Mouse (Mus musculus) heart, embryonic 11.5 days (tissue): ENCODE measurements around the gene Ociad1. TPM values are rescaled to one million over a fixed set of nuclear protein-coding genes. Genes with fewer than 3 reads are reported as not detected.

Experiments
- ATAC-seq: fragments of 200-750 bp; cut with Nextera tagmentation; replicated peaks from 2 replicates; pipeline ENCODE4 v1.8.0; 2017; ENCODE audit warnings: moderate library complexity; ENCODE audit not compliant: insufficient number of reproducible peaks, low FRiP score, low TSS enrichment
- H3K27ac ChIP-seq: fragments of 300-500 bp; sonication (generic); 2 replicates; pipeline ENCODE4 v1.5.1; 2014; ENCODE audit warnings: mild to moderate bottlenecking, low read depth, low read length
- H3K27me3 ChIP-seq: fragments of 300-500 bp; sonication (generic); 2 replicates; pipeline ENCODE4 v1.6.1; 2014; ENCODE audit warnings: mild to moderate bottlenecking, low read length, mixed read lengths; ENCODE audit not compliant: control insufficient read depth, insufficient read depth
- H3K36me3 ChIP-seq: fragments of 300-500 bp; sonication (generic); 2 replicates; pipeline ENCODE4 v1.6.1; 2014; ENCODE audit warnings: mild to moderate bottlenecking, low read length, moderate library complexity, mixed read lengths; ENCODE audit not compliant: control insufficient read depth, insufficient read depth
- H3K4me1 ChIP-seq: fragments of 300-500 bp; sonication (generic); 2 replicates; pipeline ENCODE4 v1.6.1; 2014; ENCODE audit warnings: low read length; ENCODE audit not compliant: control insufficient read depth, insufficient read depth
- H3K4me2 ChIP-seq: fragments of 300-500 bp; sonication (generic); 2 replicates; pipeline ENCODE4 v1.6.1; 2014; ENCODE audit warnings: mild to moderate bottlenecking, moderate library complexity
- H3K4me3 ChIP-seq: fragments of 300-500 bp; sonication (generic); 2 replicates; pipeline ENCODE4 v1.5.1; 2014; ENCODE audit warnings: low read depth, low read length
- H3K9ac ChIP-seq: fragments of 300-500 bp; sonication (generic); 2 replicates; pipeline ENCODE4 v1.6.1; 2014; ENCODE audit warnings: mild to moderate bottlenecking, low read depth, low read length, moderate library complexity
- H3K9me3 ChIP-seq: fragments of 300-500 bp; sonication (generic); replicated peaks from 2 replicates; pipeline ENCODE4 v1.6.1; 2016; ENCODE audit warnings: low read length; ENCODE audit not compliant: control insufficient read depth
- WGBS: fragments of 180-500 bp; shearing (Covaris S2); extraction: QIAGEN DNeasy Blood & Tissue Kit; methylation state at CpG from one replicate; pipeline ENCODE4 v1.1.7; 2014; ENCODE audit not compliant: insufficient replicate concordance; 5-methylcytosine and 5-hydroxymethylcytosine counted together
- polyA plus RNA-seq: library from polyadenylated mRNA; unstranded; fragments of >200 nt; fragmentation: Nextera tagmentation; extraction: Ambion mirVana; gene quantifications from 2 replicates; pipeline ENCODE4 v1.2.1, GENCODE M21; 2014

Gene Ociad1
- polyA plus RNA-seq, 1 experiment from 2014 or later = 156 TPM

GRCm38 (mm10) chr5:73293458-73293827 lies 859 bp downstream of the Ociad1 start:
- Histone ChIP-seq H3K9me3 (no peaks in the 10 kb centered on the region), H3K4me3 (peak overlapping the region; percentile 98), H3K9ac (peak overlapping the region; percentile 97), H3K36me3 (peaks cover 11% of the 10 kb centered on the region), H3K27me3 (no peaks in the 10 kb centered on the region), H3K4me2 (peak overlapping the region; percentile 85), H3K4me1 (0 out of 2 replicates have a peak, but pooled peaks cover 3% of the 10 kb centered on the region), H3K27ac (peak overlapping the region; percentile 94; the same call in 1 of the 2 replicates)
- ATAC-seq = no peak
- WGBS = 9% methylated on average over 8 of the region's 8 CpGs

DNA sequence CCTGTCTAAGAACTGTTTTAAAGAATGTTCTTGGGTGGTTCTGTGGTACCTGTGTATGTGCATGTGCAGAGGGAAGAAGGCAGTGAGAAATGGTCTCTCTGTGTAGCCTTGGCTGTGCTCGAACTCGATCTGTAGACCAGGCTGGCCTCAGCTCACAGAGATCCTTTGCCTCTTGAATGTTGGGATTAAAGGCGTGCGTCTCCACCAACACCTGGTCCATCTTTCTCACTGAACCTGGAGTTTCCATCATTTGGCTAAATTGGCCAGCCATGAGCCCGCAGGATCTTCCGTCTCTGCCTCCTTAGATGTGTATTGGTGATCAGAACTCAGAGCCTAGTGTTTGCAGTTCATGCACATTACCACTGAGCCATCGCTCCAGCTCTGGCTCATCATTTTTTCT lies 2.4 kb downstream of the Ociad1 start:
- WGBS = 95% methylated on average over 7 of the region's 7 CpGs
- Histone ChIP-seq H3K27me3 (no peaks in the 10 kb centered on the region), H3K4me1 (0 out of 2 replicates have a peak, but pooled peaks cover 3% of the 10 kb centered on the region), H3K4me3 (no peak overlapping the region), H3K9ac (no peak overlapping the region), H3K27ac (no peak overlapping the region), H3K36me3 (peaks cover 12% of the 10 kb centered on the region), H3K4me2 (no peak overlapping the region), H3K9me3 (no peaks in the 10 kb centered on the region)
- no peak for ATAC-seq

- ATAC-seq = no peak
- H3K4me1 ChIP-seq = 0 out of 2 replicates have a peak, but pooled peaks cover 3% of the 10 kb centered on the region
- H3K4me3 ChIP-seq = no peak overlapping the region
- 91% methylated on average over 4 of the region's 4 CpGs for WGBS
- H3K27me3 ChIP-seq = no peaks in the 10 kb centered on the region
- no peak overlapping the region for H3K27ac ChIP-seq
- H3K9ac ChIP-seq = no peak overlapping the region
- no peak overlapping the region for H3K4me2 ChIP-seq
- H3K36me3 ChIP-seq = peaks cover 15% of the 10 kb centered on the region
- H3K9me3 ChIP-seq = no peaks in the 10 kb centered on the region
These were observed 3.3 kb downstream of the Ociad1 start for GRCm38 (mm10) chr5:73295916-73296315.

- Histone ChIP-seq H3K4me2 (no peak overlapping the region), H3K9me3 (no peaks in the 10 kb centered on the region), H3K27ac (no peak overlapping the region), H3K36me3 (peaks cover 36% of the 10 kb centered on the region), H3K4me3 (no peak overlapping the region), H3K9ac (no peak overlapping the region), H3K4me1 (no peaks in the 10 kb centered on the region), H3K27me3 (no peaks in the 10 kb centered on the region)
- WGBS = 89% methylated on average over 7 of the region's 7 CpGs
- ATAC-seq = no peak
These were observed 9.2 kb downstream of the Ociad1 start for GRCm38 (mm10) chr5:73301601-73302307.

DNA sequence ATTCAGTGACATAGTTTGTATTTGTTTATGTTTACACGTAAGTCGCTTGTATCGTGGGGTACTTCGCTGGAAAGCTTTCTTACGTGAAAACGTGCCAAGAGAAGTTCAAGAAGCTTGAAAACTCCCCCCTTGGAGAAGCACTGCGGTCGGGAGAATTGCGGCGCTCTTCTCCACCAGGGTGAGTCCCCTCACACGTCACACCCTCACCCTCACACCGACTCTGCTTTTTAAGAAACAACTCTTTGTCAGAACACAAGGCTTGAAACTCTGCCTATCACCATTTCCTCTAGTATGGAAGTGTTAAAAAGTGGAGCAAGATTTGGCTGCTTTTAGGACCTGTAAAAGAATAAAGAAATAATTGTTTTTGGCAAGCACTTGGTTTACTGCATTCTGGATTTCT lies 11.9 kb downstream of the Ociad1 start:
- no peaks in the 10 kb centered on the region for H3K9me3 ChIP-seq
- H3K36me3 ChIP-seq = peaks cover 41% of the 10 kb centered on the region
- no peak overlapping the region for H3K27ac ChIP-seq
- H3K4me2 ChIP-seq = no peak overlapping the region
- no peak overlapping the region for H3K4me3 ChIP-seq
- no peaks in the 10 kb centered on the region; the same call in 1 of the 2 replicates for H3K4me1 ChIP-seq
- no peaks in the 10 kb centered on the region for H3K27me3 ChIP-seq
- ATAC-seq = no peak
- H3K9ac ChIP-seq = no peak overlapping the region
- 76% methylated on average over 12 of the region's 12 CpGs for WGBS

DNA sequence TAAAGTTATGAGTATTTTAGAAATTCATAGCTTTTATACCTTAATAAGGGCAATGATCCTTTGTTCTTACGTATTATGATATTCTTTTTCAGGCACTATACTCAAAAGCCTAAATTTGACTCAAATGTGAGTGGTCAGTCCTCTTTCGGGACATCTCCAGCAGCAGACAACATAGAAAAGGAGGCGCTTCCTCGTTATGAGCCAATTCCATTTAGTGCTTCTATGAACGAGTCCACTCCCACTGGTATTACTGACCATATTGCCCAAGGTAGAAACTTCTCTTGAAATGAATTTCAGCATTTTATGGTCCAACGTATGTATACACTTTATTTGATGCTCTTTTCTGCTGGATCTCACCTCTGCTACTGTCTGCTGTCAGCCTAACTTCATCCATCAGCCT lies 13.9 kb downstream of the Ociad1 start:
- Histone ChIP-seq H3K27me3 (no peaks in the 10 kb centered on the region), H3K4me1 (peaks cover 6% of the 10 kb centered on the region), H3K4me2 (no peak overlapping the region), H3K36me3 (peaks cover 41% of the 10 kb centered on the region), H3K4me3 (no peak overlapping the region), H3K27ac (no peak overlapping the region), H3K9ac (no peak overlapping the region), H3K9me3 (no peaks in the 10 kb centered on the region)
- no peak for ATAC-seq
- 94% methylated on average over 6 of the region's 6 CpGs for WGBS

DNA sequence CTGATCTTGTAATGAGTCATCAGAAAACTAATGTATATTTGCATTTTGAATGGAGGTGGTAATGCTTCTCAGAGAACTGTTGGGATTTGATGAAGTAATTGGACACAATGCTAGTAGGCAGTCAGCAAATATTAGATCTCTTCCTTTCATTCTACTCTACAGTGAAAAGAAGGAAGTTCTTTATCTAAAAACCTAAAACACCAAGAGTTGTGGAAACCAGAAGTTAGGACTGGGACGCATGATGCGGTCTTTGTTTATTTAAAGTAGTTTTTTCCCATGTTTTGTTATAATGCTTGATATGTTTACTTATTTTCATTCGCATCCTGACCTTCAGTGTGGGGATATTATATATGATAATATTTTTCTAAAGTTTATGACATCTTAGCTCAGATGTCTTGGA lies 14.7 kb downstream of the Ociad1 start:
- 84% methylated on average over 3 of the region's 3 CpGs for WGBS
- H3K36me3 ChIP-seq = peaks cover 37% of the 10 kb centered on the region
- peaks cover 8% of the 10 kb centered on the region for H3K4me1 ChIP-seq

DNA sequence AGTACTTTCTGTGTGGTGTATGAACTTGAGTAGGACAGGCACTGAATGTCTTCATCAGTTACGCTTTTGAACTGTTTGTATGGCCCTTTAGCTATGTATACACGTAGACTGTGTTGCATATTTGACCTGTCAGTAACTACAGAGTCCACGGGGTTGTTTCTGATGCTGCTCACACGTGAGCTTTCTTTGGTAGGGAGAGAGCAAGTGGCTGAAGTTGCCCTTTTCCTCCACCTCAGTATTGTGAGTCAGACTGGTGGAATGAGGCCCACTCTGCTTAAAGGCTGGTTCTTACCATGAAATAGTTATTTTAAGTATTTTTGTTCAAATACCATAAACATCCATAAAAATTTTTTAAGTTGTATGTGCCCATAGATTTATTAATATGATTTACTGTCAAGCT lies 16.9 kb downstream of the Ociad1 start:
- H3K27me3 ChIP-seq = no peaks in the 10 kb centered on the region
- no peak overlapping the region for H3K4me2 ChIP-seq
- no peak overlapping the region for H3K9ac ChIP-seq
- no peak for ATAC-seq
- peaks cover 44% of the 10 kb centered on the region for H3K36me3 ChIP-seq
- H3K4me3 ChIP-seq = no peak overlapping the region
- 81% methylated on average over 4 of the region's 4 CpGs for WGBS
- H3K9me3 ChIP-seq = no peaks in the 10 kb centered on the region
- no peak overlapping the region for H3K27ac ChIP-seq
- peaks cover 17% of the 10 kb centered on the region for H3K4me1 ChIP-seq

More for the DNA sequence above, 14.7 kb downstream of the Ociad1 start:
- Histone ChIP-seq H3K27ac (no peak overlapping the region), H3K9ac (no peak overlapping the region), H3K4me2 (no peak overlapping the region), H3K27me3 (no peaks in the 10 kb centered on the region), H3K9me3 (no peaks in the 10 kb centered on the region), H3K4me3 (no peak overlapping the region)
- no peak for ATAC-seq

GRCm38 (mm10) chr5:73310401-73310800 lies 17.8 kb downstream of the Ociad1 start:
- H3K36me3 ChIP-seq = peaks cover 44% of the 10 kb centered on the region
- WGBS = 80% methylated on average over 1 of the region's 1 CpGs
- H3K27me3 ChIP-seq = no peaks in the 10 kb centered on the region
- no peaks in the 10 kb centered on the region for H3K9me3 ChIP-seq
- peaks cover 17% of the 10 kb centered on the region for H3K4me1 ChIP-seq
- H3K9ac ChIP-seq = no peak overlapping the region
- ATAC-seq = no peak
- no peak overlapping the region for H3K4me3 ChIP-seq
- H3K27ac ChIP-seq = peak overlapping the region; percentile 65; the same call in 1 of the 2 replicates
- H3K4me2 ChIP-seq = no peak overlapping the region
